Mouse (Mus musculus) olfactory bulb, adult 2 months (tissue): ENCODE measurements around the gene Ncoa7.

Experiments
- CTCF ChIP-seq: fragments of 200-500 bp; IDR thresholded peaks from 2 replicates; pipeline ENCODE4 v1.5.1; 2012; ENCODE audit warnings: low read depth, mild to moderate bottlenecking, low read length, moderate library complexity; ENCODE audit not compliant: insufficient read depth
- POLR2A ChIP-seq: fragments of 200-500 bp; IDR thresholded peaks from 2 replicates; pipeline ENCODE4 v1.6.1; 2012; ENCODE audit warnings: mild to moderate bottlenecking, low read depth, low read length, moderate library complexity; ENCODE audit not compliant: insufficient read depth

DNA sequence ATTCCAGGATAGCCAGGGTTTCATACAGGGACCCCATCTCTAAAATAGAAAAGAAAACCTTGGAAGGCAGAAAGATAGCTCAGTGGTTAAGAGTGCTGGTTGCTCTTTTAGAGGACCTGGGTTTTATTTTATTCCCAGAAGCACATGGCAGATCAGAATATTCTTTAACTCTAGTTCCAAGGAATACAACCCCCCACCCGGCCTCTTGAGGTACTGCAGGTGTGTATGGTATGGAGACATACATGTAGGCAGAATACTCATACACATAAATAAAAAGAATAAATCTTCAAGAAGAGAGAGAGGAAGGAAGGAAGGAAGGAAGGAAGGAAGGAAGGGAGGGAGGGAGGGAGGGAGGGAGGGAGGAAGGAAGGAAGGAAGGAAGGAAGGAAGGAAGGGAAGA is 72.3 kb downstream of the Ncoa7 start:
- TF ChIP-seq CTCF (no peak), POLR2A (no peak)
